Mouse (Mus musculus) urinary bladder, postnatal 4 days (tissue): ENCODE results near the gene Prodh2.
A peak's percentile ranks its signal among the peaks of the same experiment; 100 is the strongest.

Source experiments
- DNase-seq, 2 experiments: peaks; one replicate each; pipeline ENCODE4 v3.0.0; 2021 to 2022; ENCODE audit warnings: low spot score in 2 of 2

The Prodh2 gene

DNA sequence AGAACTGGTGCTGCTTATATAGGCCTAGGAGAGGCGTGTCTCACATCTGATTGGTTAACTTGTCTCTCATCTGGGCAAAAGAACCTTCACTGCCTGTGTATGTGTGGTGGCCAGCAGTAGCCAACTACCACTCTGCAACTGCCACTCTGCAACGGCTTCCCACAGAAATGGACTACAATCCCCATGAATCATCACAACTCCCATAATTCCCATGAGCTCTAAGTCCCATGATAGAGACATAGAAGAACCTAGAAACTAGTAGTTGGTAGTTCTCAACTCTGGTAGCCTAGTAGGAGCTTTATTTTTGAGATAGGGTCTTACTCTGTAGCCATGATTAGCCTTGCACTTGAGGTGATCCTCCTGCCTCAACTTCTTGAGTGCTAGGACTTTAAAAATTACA, 56.5 kb downstream of the Prodh2 start:
- no peak for DNase-seq

DNA sequence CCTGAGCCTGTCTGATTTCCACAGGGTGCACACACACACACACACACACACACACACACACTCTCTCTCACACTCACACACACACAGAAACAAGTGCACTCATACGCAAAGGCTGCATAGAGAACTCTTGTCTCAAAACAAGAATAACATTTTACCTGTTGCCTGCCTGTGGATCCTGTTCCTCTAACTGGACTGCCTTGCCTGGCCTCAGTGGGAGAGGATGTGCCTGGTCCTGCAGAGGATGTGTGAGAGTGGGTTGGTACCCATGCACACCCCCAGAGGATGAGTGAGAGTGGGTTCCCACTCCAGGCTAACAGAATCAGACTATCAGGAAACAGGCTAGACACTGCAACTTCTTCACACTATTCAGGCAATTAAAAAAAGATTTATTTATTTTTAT, 57.2 kb downstream of the Prodh2 start:
- no peak for DNase-seq

DNA sequence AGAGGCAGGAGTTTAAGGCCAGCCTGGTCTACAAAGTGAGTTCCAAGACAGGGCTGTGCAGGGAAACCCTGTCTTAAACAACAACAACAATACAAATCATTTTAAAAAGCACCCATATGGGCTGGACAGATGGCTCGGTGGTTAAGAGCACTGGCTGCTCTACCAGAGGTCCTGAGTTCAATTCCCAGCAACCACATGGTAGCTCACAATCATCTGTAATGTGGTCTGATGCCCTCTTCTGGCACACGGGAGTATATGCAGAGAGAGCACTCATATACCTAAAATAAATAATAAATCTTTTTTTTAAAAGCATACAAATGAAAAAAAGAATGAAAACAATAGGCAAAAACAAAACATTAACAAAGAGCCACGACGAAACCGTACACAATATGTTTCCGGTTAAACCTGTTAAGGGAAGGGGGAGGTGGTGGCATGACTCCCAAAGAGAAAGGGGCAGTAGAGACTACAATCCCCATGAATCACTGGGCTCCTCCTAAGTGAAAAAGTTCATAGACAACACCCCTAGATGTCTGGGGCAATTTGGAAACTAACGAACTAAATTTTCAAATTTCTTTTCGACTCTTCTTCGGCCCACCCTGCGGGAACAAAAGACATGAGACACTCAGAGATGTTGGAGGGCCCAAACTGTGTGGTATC, 58.2 kb downstream of the Prodh2 start:
- no peak for DNase-seq

DNA sequence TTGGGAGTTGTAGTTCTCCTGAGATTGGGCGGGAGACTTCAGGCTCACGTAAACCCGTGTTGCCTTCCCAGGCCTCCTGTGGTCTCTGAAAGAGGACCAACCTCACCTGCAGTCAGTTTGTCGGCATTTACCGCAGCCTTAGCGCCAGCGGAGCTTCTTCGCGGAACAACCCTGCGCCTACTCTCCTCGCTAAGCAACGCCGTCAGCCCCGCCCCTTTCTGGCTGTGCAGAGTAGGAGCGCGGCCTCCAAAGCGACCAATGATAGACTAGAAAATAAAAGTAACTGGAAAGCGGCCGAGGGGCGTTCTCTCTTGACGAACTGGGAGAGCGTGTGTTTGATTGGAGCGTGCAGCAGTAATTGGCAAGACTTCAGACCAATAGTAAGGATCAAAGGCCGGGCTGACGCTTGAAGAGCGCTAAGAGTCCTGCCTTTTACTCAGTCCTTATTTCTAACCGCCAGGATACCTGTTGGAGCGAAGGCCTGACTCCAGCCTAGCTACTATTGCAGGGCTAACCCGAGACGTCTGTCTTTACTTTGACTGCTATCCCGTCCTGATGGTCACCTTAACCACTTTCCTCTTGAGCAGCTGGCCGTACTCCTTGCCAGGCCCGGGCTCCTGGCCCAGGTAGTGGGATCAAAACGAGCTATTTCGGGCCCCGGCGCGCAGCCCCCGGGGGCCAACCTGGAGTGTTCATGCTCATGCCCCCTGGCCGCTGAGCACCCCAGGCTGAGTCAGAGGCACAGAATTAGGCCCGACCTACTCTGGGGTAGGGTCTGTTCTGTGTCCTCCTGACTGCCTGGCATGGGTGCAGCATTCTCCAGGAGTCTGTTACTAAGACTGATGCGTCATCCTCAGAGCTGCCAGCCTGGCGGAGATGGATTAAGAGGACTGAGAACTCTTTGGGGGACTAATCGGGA, 58.9 kb downstream of the Prodh2 start, which contains the start of the genes Hspb6 and Proser3:
Hspb6 (plus strand) TSS at position 77 of the 919 bp plus-strand sequence.
Proser3 (minus strand) TSS at position 198 of the 919 bp plus-strand sequence.
- peak; percentile 94 to 96 for DNase-seq

DNA sequence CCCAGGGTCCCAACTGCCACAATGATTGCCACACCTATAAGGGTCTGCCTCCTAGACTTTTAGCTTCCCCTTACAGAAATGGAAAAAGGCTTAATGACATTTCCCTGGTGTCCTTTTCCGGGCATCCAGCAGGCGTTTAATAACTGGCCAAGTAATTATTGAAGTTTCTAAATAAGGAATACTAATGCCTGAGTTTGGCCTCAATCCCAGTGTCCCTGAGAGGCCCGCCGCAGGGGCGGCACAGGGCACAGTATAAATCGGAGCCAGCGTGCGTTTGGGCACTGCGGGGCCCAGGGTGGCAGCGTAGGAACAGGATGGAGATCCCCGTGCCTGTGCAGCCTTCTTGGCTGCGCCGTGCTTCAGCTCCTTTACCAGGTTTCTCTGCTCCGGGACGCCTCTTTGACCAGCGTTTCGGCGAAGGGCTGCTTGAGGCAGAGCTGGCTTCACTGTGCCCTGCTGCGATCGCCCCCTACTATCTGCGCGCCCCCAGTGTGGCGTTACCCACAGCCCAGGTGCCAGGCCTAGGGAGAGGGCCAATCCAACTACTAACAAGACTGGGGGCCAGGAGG, 59.7 kb downstream of the Prodh2 start:
- peak in 1 of 2 experiments; percentile 44 for DNase-seq

DNA sequence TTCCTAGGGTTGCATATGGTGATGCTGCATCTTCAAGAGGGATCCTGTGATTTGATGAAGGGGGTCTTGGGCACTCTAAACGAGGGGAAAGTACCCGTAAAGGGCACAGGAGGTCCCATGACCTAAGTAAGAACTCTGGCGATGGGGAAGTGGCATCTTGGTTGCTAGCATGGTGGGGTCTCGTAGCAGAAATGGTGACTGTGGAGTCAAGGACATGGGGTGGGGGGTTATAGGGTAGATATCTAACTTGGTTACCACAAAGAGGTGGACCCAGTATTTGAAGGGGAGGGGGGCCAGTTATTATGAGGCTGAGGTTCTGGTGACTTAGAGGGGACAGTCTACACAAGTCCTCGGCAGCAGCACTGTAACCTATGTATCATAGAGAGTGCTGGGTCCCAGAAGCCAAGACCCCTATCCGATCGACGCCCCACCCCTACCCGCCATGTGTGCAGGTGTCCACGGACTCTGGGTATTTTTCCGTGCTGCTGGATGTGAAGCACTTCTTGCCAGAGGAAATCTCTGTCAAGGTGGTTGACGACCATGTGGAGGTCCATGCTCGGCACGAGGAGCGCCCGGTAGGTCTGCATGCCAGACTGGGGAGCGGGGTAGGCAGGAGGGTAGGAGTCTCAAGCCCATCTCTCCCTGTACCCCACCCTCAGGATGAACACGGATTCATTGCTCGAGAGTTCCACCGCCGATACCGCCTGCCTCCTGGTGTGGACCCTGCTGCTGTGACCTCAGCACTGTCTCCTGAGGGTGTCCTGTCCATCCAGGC, 60.6 kb downstream of the Prodh2 start:
- DNase-seq = no peak

DNA sequence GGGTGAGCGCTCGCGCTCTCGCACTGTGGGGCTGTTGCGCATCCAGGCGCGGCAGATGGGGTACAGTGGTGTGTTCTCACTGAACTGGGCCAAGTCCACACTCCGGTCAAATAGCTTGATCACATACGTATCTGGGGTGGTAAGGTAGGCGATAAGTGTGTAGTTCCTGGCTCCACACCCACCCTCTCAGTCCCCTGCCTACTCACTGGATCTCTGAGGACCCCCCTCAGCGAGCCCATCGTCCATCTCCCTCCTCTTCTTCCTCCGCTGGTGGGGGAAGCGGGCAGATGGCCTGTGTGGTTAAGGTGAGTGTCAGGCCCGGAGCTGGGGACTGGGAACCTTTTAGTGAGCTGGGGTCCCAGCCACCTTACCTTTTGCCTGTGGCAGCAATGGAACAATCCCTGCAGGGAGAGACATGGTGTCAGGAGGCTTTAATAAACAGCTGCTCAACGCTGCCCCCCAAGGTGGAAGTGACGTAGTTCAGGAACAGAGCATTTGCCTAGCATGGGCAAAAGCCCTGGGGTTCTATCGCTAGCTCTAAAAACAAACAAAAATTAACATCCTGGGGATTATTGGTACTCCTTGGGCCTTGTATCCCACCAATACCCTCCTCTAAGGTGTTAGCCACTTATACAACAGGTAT, 63.6 kb downstream of the Prodh2 start:
- no peak for DNase-seq

DNA sequence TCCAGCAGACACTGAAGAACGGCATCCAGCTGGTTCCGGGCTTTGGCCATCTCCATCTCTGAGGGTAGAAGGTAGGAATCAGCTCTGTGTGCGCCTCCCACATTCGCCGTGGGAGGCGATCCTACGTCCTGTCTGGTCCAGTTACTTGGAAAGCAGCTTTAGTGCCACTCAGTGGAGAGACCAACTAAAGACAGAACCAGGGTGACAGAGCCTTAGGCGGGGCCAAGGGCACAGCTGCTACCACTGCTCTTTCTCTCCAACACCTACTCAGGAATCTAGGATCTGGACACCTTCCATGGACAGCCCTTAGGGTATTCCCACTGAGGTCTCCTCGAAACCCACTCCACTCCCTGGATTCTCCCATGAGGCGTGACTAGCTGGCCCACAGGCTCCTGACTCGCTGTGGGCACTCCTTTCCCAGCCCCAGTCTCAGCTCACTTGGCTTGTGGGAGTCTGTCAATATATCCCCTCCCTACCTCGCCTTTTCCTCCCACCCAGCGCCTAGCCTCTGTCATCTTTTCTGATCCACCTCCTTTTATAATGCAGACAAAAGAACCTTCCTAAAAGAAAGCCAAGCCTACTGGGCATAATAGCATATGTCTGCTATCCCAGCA, 64.6 kb downstream of the Prodh2 start:
- DNase-seq = no peak

DNA sequence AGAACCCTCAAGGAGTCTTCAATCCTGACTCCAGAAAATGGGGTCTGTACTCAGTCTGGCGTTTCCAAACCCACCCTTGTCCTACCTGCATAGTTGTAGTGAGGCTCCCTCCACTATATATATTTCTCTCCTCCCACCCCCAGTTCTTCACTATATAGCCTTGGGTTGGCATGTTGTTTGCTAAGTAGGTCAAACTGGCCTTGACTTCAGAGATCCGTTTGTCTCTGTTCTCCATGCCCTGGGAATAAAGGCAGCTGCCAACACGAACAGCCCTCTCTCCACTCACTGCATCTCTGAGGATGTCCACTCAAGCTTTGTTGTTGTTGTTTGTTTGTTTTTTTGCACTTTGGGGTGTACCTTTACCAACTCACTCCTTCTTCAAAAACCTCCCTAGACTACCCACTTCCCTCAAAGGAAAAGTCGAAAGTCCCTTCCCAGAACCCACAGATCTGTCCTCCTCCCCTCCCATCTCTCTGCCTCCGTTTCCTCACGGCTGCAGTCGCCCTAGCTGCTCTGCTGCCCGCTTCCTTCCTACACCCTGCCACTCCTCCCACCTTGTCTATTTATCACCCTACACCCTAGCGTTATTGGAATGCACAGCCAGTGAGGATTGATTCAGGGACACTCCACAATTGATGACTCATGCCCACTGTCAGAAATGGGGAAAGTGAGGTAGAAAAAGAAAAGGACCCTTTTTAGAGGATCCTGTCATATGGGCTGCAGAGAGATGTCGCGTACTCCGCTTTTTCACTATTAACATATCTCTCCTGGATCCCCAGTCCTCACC, 65.4 kb downstream of the Prodh2 start:
- DNase-seq = no peak

DNA sequence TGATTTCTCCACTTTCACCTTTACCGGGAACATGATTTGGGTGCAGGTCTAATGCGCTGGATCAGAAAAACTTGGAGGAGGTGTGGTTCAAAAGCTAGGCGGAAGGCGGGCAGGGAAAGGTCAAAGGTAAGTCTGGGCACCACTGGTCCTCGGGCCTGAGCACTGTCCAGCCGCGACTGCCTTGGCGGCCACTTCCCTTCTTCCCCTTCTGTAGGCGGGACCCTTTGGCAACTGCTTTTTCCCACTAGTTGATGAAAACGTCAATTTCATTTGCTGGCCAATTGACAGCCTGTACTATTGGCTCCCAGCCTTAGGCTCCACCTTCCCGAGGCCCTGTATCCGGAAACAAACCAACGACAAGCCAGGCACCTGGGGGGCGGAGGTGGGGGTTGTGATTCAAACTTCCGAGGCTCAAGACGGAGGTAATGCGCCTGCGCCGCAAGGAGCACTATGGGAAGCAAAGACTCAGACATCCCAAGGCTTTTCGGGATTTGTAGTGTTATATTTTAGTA, 66.1 kb downstream of the Prodh2 start, which contains the start of gene Lin37:
Lin37 (minus strand) TSS at position 396 of the 512 bp plus-strand sequence.
- peak; percentile 94 to 95 for DNase-seq

DNA sequence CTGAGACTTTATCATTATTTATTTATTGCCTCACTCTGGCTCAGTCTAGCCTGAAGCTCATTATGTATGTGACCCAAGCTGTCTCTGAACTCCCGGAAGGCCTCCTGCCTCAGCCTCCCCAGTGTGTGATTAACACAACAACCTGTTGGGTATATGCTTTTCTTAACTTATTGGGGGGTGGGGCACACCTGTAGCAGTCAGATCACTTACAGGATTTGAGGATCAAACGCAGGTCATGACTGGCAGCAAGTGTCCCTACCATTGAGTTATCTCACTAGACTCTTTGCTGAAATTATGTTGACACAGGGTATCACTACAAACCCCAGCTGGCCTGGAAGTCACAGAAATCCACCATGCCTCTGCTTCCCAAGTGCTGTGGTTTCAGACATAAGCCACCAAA, 66.9 kb downstream of the Prodh2 start:
- DNase-seq = no peak

DNA sequence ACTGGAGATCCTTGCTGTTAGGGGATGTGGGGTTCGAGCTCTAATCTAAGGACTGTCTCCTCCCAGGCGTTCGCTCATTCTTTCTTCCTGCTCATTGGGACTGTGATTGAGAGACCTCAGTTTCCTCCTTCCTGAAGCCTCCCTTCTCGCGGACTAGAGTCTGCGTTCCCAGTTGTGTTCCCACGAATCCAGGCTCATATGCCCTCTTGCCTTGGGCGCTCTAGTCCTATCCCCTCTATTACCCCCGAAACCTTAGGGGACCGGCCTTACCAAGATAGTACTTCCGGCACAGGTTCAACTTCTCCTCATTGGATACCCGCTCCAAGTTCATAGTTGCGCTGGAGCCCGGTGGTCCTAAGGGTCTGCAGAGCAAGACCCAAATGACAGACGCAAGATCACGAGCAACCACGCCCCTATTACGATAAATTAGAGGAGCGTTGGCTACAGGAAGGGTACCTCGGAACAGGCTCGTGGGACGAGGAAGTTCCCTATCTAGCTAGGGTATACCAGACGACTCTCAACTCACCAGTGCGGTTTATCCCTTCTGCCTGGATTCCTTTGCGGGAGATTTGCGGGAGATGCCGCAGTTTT, 69.2 kb downstream of the Prodh2 start:
- no peak for DNase-seq
